Mouse (Mus musculus) midbrain, postnatal 0 days (tissue): Measurements from ENCODE around the gene Rgs6. TPM values are rescaled to one million over a fixed set of nuclear protein-coding genes. Genes with fewer than 3 reads are reported as not detected.

Experiments
- ATAC-seq: fragments of 200-750 bp; cut with Nextera tagmentation; 2 replicates; pipeline ENCODE4 v1.8.0; 2017; ENCODE audit warnings: moderate number of reproducible peaks, mild to moderate bottlenecking, moderate TSS enrichment, moderate library complexity; ENCODE audit not compliant: low FRiP score
- DNase-seq: peaks from one replicate; pipeline ENCODE4 v3.0.0-alpha.2; 2015; ENCODE audit warnings: low spot score
- H3K27ac ChIP-seq: fragments of 300-500 bp; sonication (generic); 2 replicates; pipeline ENCODE4 v1.5.1; 2014; ENCODE audit warnings: low read depth, mild to moderate bottlenecking, low read length, mixed read lengths
- H3K27me3 ChIP-seq: fragments of 300-500 bp; sonication (generic); 2 replicates; pipeline ENCODE4 v1.6.1; 2014; ENCODE audit warnings: low read length, control low read depth, mixed read lengths; ENCODE audit not compliant: insufficient read depth
- H3K36me3 ChIP-seq: fragments of 300-500 bp; sonication (generic); 2 replicates; pipeline ENCODE4 v1.6.1; 2014; ENCODE audit warnings: low read length, control low read depth, mixed read lengths; ENCODE audit not compliant: insufficient read depth
- H3K4me1 ChIP-seq: fragments of 300-500 bp; sonication (generic); 2 replicates; pipeline ENCODE4 v1.6.1; 2014; ENCODE audit warnings: mild to moderate bottlenecking, control low read depth, antibody characterized with exemption, low read length, mixed read lengths; ENCODE audit not compliant: insufficient read depth
- H3K4me2 ChIP-seq: fragments of 300-500 bp; sonication (generic); 2 replicates; pipeline ENCODE4 v1.6.1; 2014; ENCODE audit warnings: low read depth, mild to moderate bottlenecking, low read length, mixed read lengths; ENCODE audit not compliant: poor library complexity, severe bottlenecking
- H3K4me3 ChIP-seq: fragments of 300-500 bp; sonication (generic); 2 replicates; pipeline ENCODE4 v1.5.1; 2014; ENCODE audit warnings: low read depth, mild to moderate bottlenecking, low read length, moderate library complexity
- H3K9ac ChIP-seq: fragments of 300-500 bp; sonication (generic); replicated peaks from 2 replicates; pipeline ENCODE4 v1.6.1; 2014; ENCODE audit warnings: mild to moderate bottlenecking, low read length, moderate library complexity, mixed read lengths; ENCODE audit not compliant: poor library complexity, severe bottlenecking
- H3K9me3 ChIP-seq: fragments of 300-500 bp; sonication (generic); 2 replicates; pipeline ENCODE4 v1.6.1; 2016; ENCODE audit warnings: low read length, control low read depth
- CTCF ChIP-seq: IDR thresholded peaks from 2 replicates; pipeline ENCODE4 v1.5.1; 2016; ENCODE audit warnings: antibody characterized with exemption, mild to moderate bottlenecking
- WGBS: fragments of 180-500 bp; shearing (Covaris S2); extraction: QIAGEN DNeasy Blood & Tissue Kit; methylation state at CpG from one replicate; pipeline ENCODE4 v1.1.7; 2014; 5-methylcytosine and 5-hydroxymethylcytosine counted together
- polyA plus RNA-seq: library from polyadenylated mRNA; unstranded; fragments of >200 nt; fragmentation: Nextera tagmentation; extraction: Ambion mirVana; gene quantifications from 2 replicates; pipeline ENCODE4 v1.2.1, GENCODE M21; 2015
- total RNA-seq: library from RNA; depleted of rRNA; stranded (reverse); fragments of >200 nt; gene quantifications from 2 replicates; pipeline ENCODE4 v1.2.3, GENCODE M21; 2014

The Rgs6 gene
- total and polyA plus RNA-seq, 2 experiments from 2014 or later: 22.0 to 26.3 TPM

DNA sequence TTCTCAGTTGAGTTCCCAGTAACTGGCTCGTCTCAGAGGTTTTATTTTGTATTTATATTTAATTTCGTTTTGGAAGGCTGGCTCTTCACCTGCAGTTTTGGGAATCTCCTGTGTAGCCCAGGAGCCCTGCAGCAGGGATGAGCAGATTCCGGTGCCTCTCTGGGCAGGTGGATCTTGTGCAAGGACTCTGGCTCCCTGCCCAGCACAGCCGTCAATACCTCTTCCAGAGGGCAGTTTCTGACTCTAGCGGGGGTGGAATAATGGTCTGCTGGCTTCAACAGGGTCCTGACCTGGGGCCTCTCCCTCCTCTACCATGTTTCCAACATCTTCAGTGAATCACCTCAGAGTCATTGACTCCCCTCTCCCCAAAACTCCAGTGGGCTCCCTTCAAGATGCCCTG lies 616.3 kb downstream of the Rgs6 start:
- Histone ChIP-seq H3K4me3 (no peak overlapping the region), H3K4me1 (no peaks in the 10 kb centered on the region), H3K27me3 (no peaks in the 10 kb centered on the region), H3K4me2 (no peak overlapping the region), H3K27ac (no peak overlapping the region), H3K9me3 (no peaks in the 10 kb centered on the region), H3K9ac (no peak overlapping the region), H3K36me3 (no peaks in the 10 kb centered on the region)
- DNase-seq (no peak), ATAC-seq (no peak)
- no peak for TF ChIP-seq CTCF
- 69% methylated on average over 5 of the region's 5 CpGs for WGBS

GRCm38 (mm10) chr12:83206866-83207265 lies 618.8 kb downstream of the Rgs6 start:
- Histone ChIP-seq H3K9me3 (no peaks in the 10 kb centered on the region), H3K36me3 (no peaks in the 10 kb centered on the region), H3K27ac (no peak overlapping the region), H3K4me1 (no peaks in the 10 kb centered on the region), H3K4me2 (no peak overlapping the region), H3K4me3 (no peak overlapping the region), H3K27me3 (no peaks in the 10 kb centered on the region), H3K9ac (no peak overlapping the region)
- TF ChIP-seq CTCF: no peak
- no peak for DNase-seq
- WGBS: 61% methylated on average over 6 of the region's 6 CpGs
- no peak for ATAC-seq

DNA sequence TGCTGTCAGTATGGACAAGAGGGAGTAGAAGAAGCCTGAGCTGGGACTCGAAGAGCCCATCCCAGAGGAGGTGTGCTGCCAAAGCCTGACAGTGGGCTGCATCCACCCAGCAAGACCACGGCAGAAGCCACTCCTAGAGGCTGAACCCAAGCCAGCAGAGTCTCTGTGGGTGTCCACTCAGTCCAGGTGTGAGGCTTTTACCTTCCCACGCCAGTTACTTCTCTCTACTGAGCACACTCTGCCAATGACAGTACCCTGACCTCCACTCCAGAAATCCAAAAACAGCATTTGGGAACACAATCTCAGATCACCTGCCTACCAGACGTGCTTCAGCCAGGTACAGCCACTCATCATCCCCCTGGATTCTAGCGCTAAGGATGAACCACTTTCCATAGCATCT lies 619.4 kb downstream of the Rgs6 start:
- ATAC-seq: no peak
- 74% methylated on average over 5 of the region's 5 CpGs for WGBS
- H3K4me2 ChIP-seq: no peak overlapping the region
- H3K27me3 ChIP-seq: no peaks in the 10 kb centered on the region
- H3K9me3 ChIP-seq: no peaks in the 10 kb centered on the region
- no peak for TF ChIP-seq CTCF
- H3K4me3 ChIP-seq: no peak overlapping the region
- no peak overlapping the region for H3K27ac ChIP-seq
- no peaks in the 10 kb centered on the region for H3K4me1 ChIP-seq
- DNase-seq: no peak
- H3K36me3 ChIP-seq: no peaks in the 10 kb centered on the region
- no peak overlapping the region for H3K9ac ChIP-seq

DNA sequence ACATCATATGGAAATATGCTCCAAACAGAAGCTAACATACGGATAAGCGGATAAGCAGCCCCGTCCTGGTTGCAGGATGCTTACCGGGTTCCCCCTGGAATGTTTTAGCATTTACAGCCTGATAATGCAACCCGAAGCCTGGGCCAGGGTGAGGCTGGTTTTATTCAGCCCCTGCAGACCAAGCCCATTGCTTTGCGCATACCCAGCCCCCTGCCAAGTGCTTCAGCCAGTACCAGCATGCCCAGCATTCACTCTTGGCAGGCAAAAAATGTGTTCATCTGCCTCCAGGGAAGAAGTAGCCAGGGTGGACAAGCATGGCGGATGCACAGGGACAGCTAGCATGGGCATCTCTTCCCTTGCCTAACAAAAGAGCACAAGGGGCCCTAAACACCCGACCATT lies 619.9 kb downstream of the Rgs6 start:
- H3K4me3 ChIP-seq: no peak overlapping the region
- H3K27me3 ChIP-seq: no peaks in the 10 kb centered on the region
- H3K4me2 ChIP-seq: no peak overlapping the region
- ATAC-seq: no peak
- no peaks in the 10 kb centered on the region for H3K36me3 ChIP-seq
- WGBS: 45% methylated on average over 8 of the region's 8 CpGs
- TF ChIP-seq CTCF: no peak
- no peaks in the 10 kb centered on the region for H3K4me1 ChIP-seq
- no peak overlapping the region for H3K9ac ChIP-seq
- DNase-seq: peak; percentile 62
- H3K9me3 ChIP-seq: no peaks in the 10 kb centered on the region
- H3K27ac ChIP-seq: peak overlapping the region; percentile 18; the same call in 1 of the 2 replicates

DNA sequence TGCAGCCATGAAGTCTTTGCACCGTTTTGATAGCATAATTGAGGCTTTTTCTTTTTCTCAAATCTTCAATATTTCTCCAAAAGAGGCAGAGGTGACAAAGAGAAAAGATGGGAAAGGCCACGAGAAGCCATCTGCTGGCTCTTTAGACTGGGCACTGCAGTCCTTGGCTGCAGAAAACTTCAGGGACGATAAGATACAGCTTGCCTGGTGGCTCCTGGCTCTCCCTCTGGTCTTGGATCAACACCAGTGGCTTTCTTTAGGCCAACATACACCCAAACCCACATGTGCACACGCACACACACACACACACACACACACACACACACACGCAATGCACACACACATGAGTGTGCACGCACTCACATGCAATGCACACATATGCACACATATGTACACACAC lies 620.7 kb downstream of the Rgs6 start:
- Histone ChIP-seq H3K27ac (no peak overlapping the region), H3K4me2 (no peak overlapping the region), H3K36me3 (no peaks in the 10 kb centered on the region), H3K9ac (no peak overlapping the region), H3K4me1 (no peaks in the 10 kb centered on the region), H3K4me3 (no peak overlapping the region), H3K9me3 (no peaks in the 10 kb centered on the region), H3K27me3 (no peaks in the 10 kb centered on the region)
- DNase-seq: no peak
- ATAC-seq: no peak
- no peak for TF ChIP-seq CTCF
- WGBS: 59% methylated on average over 6 of the region's 6 CpGs

DNA sequence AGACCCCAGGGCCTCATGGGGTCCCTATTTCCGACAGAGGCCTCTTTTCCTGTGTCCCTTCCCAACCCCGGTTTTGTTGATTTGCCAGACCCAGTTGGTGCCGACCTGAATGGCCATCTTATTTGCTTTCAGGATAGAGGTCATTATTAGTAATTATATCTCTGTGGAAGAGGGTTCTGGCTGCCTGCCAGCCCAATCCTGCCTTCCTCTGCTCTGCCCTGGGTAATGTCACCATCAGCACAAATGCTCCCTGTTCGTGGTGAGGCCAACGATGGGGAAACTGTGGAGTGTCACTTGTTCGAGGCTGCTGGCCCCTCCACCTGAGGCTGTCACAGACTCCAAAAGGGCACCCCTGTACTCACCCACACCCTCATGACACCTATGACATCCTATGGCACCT lies 621.4 kb downstream of the Rgs6 start:
- Histone ChIP-seq H3K4me3 (no peak overlapping the region), H3K4me1 (no peaks in the 10 kb centered on the region), H3K36me3 (no peaks in the 10 kb centered on the region), H3K9ac (no peak overlapping the region), H3K9me3 (no peaks in the 10 kb centered on the region), H3K27me3 (no peaks in the 10 kb centered on the region), H3K27ac (no peak overlapping the region), H3K4me2 (no peak overlapping the region)
- WGBS: 39% methylated on average over 6 of the region's 6 CpGs
- TF ChIP-seq CTCF: no peak
- DNase-seq (peak; percentile 27), ATAC-seq (no peak)
